Mouse (Mus musculus) ES-E14 (cell line): ENCODE results near the gene Rassf4. TPM values are rescaled to one million over a fixed set of nuclear protein-coding genes. Genes with fewer than 3 reads are reported as not detected.

Experiments
- DNase-seq: peaks from one replicate; pipeline ENCODE4 v3.0.0-alpha.2; 2013; ENCODE audit warnings: low read depth, low spot score
- H3K27ac ChIP-seq: 2 replicates; pipeline ENCODE4 v1.5.1; 2012; ENCODE audit warnings: low read depth, mild to moderate bottlenecking, low read length, moderate library complexity, mixed read lengths; ENCODE audit not compliant: poor library complexity, insufficient read depth, severe bottlenecking
- H3K36me3 ChIP-seq: 2 replicates; pipeline ENCODE4 v1.6.1; 2012; ENCODE audit warnings: mild to moderate bottlenecking, low read length, moderate library complexity, mixed read lengths; ENCODE audit not compliant: control insufficient read depth, poor library complexity, insufficient read depth, severe bottlenecking
- H3K4me1 ChIP-seq, 2 experiments: fragments of 150-350 bp in 1 of 2; sonication (generic) in 1 of 2; 2 replicates each; pipeline ENCODE4 v1.6.1; 2012; ENCODE audit warnings: low read length in 2 of 2, mild to moderate bottlenecking in 1 of 2, mixed read lengths in 1 of 2; ENCODE audit not compliant: control insufficient read depth in 2 of 2, insufficient read depth in 2 of 2, poor library complexity in 1 of 2
- H3K4me3 ChIP-seq, 2 experiments: fragments of 150-350 bp in 1 of 2; sonication (generic) in 1 of 2; 2 replicates each; pipeline ENCODE4 v1.5.1; 2012; ENCODE audit warnings: low read length in 2 of 2, low read depth in 1 of 2, mild to moderate bottlenecking in 1 of 2, mixed read lengths in 1 of 2; ENCODE audit not compliant: insufficient read depth in 1 of 2, poor library complexity in 1 of 2, severe bottlenecking in 1 of 2
- H3K9ac ChIP-seq: 2 replicates; pipeline ENCODE4 v1.6.1; 2012; ENCODE audit warnings: low read depth, mild to moderate bottlenecking, low read length, mixed read lengths; ENCODE audit not compliant: poor library complexity, insufficient read depth, severe bottlenecking
- H3K9me3 ChIP-seq: fragments of 150-350 bp; sonication (generic); 2 replicates; pipeline ENCODE4 v1.6.1; 2012; ENCODE audit warnings: low read depth, mild to moderate bottlenecking, low read length; ENCODE audit not compliant: control insufficient read depth, insufficient read depth
- CHD2 ChIP-seq: IDR thresholded peaks from 2 replicates; pipeline ENCODE4 v1.6.1; 2014; ENCODE audit warnings: mild to moderate bottlenecking, low read depth, low read length, inconsistent platforms
- HCFC1 ChIP-seq: IDR thresholded peaks from 2 replicates; pipeline ENCODE4 v1.6.1; 2012; ENCODE audit warnings: low read length, inconsistent platforms, borderline replicate concordance; ENCODE audit not compliant: insufficient read depth
- MAFK ChIP-seq: IDR thresholded peaks from 2 replicates; pipeline ENCODE4 v1.6.1; 2014; ENCODE audit warnings: mild to moderate bottlenecking, low read depth, low read length, inconsistent platforms; ENCODE audit not compliant: insufficient read depth
- ZC3H11A ChIP-seq: IDR thresholded peaks from 2 replicates; pipeline ENCODE4 v1.6.1; 2012; ENCODE audit warnings: low read depth, mild to moderate bottlenecking, inconsistent platforms, low read length, borderline replicate concordance
- ZNF384 ChIP-seq: IDR thresholded peaks from 2 replicates; pipeline ENCODE4 v1.6.1; 2012; ENCODE audit warnings: low read depth, low read length, inconsistent platforms
- in situ Hi-C, 2 experiments: fragments of 600-800 bp; cut with MboI; formaldehyde crosslinking; loops; one replicate each; pipeline ENCODE4 v1.15.1; 2025; ENCODE audit warnings: low sequenced_read_pairs in 2 of 2, inconsistent platforms in 1 of 2; ENCODE audit not compliant: unreplicated experiment in 2 of 2
- total RNA-seq: library from RNA; depleted of rRNA; stranded (reverse); fragments of 300-350 nt; gene quantifications from 2 replicates; pipeline ENCODE4 v1.2.3, GENCODE M21; 2012

The Rassf4 gene
- total RNA-seq, 1 experiment: 2.8 TPM

DNA sequence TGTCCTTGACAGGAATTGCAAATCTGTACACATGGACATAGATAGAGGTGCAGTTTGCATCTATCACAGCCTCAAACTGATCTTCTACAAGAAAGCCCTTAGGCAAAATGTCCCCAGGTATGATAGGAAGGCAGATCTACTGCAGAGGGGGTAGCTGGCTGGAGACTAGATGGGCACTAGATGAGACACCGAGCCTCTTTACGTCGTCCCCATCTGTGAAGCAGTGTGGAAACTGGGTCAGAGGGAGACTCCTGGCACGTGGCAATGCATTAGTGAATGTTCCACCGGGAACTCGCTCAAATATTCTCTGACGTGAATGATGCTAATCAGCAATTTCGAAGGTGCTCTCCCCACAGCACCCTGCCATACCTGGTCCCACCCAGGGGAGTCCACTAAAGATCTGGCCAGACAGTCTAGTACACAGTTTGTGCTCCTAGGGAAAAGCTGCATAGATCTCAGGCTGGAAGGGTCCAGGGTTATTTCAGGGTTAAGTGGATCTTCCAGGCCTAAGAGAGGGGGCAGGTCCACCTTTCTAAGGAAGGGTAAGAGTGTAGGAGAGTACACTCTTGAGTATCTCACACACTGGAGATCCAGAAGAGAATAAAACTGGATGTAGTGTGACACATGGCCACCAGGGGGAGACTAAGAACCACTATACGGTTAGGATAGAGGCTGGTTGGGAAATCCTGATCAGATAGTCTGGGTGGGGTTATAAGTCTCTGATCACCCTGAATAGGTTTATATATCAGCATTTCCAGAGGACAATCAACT lies 19.9 kb downstream of the Rassf4 start:
- peak; percentile 51 for DNase-seq
- no peak overlapping the region for H3K9ac ChIP-seq
- H3K27ac ChIP-seq: no peak overlapping the region
- H3K9me3 ChIP-seq: no peaks in the 10 kb centered on the region
- no peak overlapping the region for H3K4me3 ChIP-seq
- no peaks in the 10 kb centered on the region for H3K4me1 ChIP-seq
- no peak for TF ChIP-seq MAFK
- peak; percentile 75 for TF ChIP-seq ZC3H11A
- H3K36me3 ChIP-seq: no peaks in the 10 kb centered on the region
- in situ Hi-C loops: loop anchor here in 1 of 2 experiments (5.0 kb wide), 1 partner anchor 43 kb away; no protein-coding TSS in a partner anchor

DNA sequence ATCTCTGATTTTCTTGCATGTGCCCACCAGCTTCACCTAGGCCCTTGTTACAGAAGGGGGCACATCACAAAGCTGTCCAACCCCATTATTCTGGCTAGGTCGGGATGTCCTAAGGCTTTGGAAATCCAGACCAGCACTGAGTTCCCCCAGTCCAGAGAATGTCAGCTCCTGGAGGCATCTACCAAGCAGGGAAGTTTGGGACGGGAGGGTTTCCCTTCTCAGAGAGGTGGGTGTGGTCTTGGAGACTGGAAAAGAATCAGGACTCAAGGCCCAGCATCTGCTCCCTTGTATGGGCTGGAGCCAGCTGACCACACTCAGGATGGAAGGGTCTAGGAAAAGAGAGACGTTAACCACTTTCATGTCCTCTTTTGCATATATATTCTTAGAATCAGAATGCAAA lies 20.6 kb downstream of the Rassf4 start:
- DNase-seq: no peak
- no peak for TF ChIP-seq HCFC1
- no peak for TF ChIP-seq CHD2
- TF ChIP-seq ZNF384: no peak
- TF ChIP-seq MAFK: no peak
- TF ChIP-seq ZC3H11A: no peak
- Histone ChIP-seq H3K9me3 (no peaks in the 10 kb centered on the region), H3K4me3 (no peak overlapping the region), H3K27ac (no peak overlapping the region), H3K4me1 (no peaks in the 10 kb centered on the region), H3K36me3 (no peaks in the 10 kb centered on the region), H3K9ac (no peak overlapping the region)
- in situ Hi-C loops: loop anchor here in 1 of 2 experiments (5.0 kb wide), 1 partner anchor 44 kb away; no protein-coding TSS in a partner anchor

DNA sequence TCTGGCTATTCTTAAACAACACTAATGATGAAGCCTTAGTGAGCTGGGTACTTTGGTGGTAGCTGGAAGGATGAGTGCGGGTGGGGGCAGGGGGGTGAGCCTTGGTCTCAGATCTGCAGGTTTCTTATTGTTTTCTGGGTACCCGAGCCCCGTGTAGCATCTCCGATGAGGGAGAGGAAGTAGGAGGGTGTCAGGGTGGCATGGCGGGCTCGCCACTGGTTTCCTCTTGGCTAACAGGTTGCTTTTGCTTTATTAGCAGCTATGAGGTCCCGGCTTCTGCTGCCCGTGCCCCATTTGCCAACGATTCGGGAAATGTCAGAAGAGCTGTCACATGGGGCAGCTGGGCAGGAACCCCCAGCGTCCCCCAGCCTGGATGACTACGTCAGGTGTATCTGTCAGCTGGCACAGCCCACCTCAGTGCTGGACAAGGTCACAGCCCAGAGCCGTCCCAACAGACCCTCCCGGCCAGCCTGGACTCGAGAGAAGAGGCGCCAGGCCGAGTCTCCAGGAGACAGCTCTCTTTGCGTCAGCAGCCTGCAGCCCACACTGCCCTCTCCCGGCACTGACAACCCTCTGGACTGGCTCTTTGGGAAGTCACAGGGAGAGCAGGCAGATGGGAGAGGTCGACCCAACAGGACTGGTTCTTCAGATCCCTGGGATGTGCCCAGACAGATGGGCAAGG lies 22.2 kb downstream of the Rassf4 start:
- in situ Hi-C loops: loop anchor here in 1 of 2 experiments (5.0 kb wide), 1 partner anchor 46 kb away; no protein-coding TSS in a partner anchor
- DNase-seq: no peak
- no peak overlapping the region for H3K4me3 ChIP-seq
- TF ChIP-seq MAFK (no peak), HCFC1 (no peak), ZNF384 (no peak), CHD2 (no peak), ZC3H11A (no peak)
- H3K4me1 ChIP-seq: no peaks in the 10 kb centered on the region
- H3K36me3 ChIP-seq: no peaks in the 10 kb centered on the region
- H3K9me3 ChIP-seq: no peaks in the 10 kb centered on the region
- H3K27ac ChIP-seq: no peak overlapping the region
- no peak overlapping the region for H3K9ac ChIP-seq

DNA sequence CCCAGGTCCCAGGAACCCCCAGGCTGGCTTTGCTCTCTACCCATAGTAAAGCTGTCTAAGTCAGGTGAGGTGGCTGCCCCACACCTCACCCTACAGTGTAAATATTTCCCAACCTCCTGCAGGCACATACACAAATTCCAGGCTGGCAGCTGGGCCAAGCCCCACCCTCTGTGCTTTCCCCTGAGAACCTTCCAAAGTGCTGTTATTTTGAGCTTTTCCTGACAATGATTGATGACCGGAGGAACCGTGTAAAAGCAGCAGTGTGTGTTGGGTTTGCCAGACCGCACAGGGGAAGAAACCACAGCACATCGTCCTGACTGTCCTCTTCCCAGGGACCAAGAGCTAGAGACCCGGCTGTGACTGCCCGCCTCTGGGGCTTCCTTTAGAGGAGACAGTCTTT lies 23.3 kb downstream of the Rassf4 start, which contains the start of gene Depp1:
Depp1 (plus strand) TSS at position 204 of the 400 bp plus-strand sequence.
- Histone ChIP-seq H3K27ac (no peak within 1 kb of the TSS), H3K4me3 (no peak within 1 kb of the TSS), H3K9ac (no peak within 1 kb of the TSS)

More for the DNA sequence above, 23.3 kb downstream of the Rassf4 start, which contains the start of gene Depp1:
- in situ Hi-C loops: loop anchor here in 1 of 2 experiments (5.0 kb wide), 1 partner anchor 47 kb away; no protein-coding TSS in a partner anchor
- no peak for TF ChIP-seq HCFC1
- TF ChIP-seq ZC3H11A: no peak
- no peak for TF ChIP-seq ZNF384
- TF ChIP-seq CHD2: no peak
- no peak for TF ChIP-seq MAFK
- H3K36me3 ChIP-seq: no peaks in the 10 kb centered on the region
- no peaks in the 10 kb centered on the region for H3K9me3 ChIP-seq
- DNase-seq: no peak
- H3K4me1 ChIP-seq: no peaks in the 10 kb centered on the region
